In genomic region chr6:115135332-115135649, GRCm38 (mm10) we compare ENCODE assay signal across 9 mouse cellular contexts. TPM values are rescaled to one million over a fixed set of nuclear protein-coding genes. Genes with fewer than 3 reads are reported as not detected.
DNase-seq lines count a peak whose midpoint lies in the region; ATAC-seq lines count a peak whose summit lies in the region.
"Had no signal": no experiment of that assay in that cellular context is flagged by ENCODE, and none has a peak within 500 bp of the region (broad histone marks: within the 10 kb centered on the region; RNA-seq: fewer than 3 reads in every experiment).

No protein-coding gene starts in this region.

- peak overlapping the region; percentile 67 for H3K4me3 ChIP-seq in heart, embryonic 11.5 days (ENCODE audit: low read depth, low read length)
- peak overlapping the region; percentile 67 for H3K4me3 ChIP-seq in forebrain, embryonic 10.5 days
- H3K4me3 ChIP-seq in liver, embryonic 12.5 days, result peak overlapping the region; percentile 57

- H3K36me3 ChIP-seq in heart, embryonic 11.5 days (ENCODE audit: control insufficient read depth, insufficient read depth, low read length), result no peaks in the 10 kb centered on the region
- H3K36me3 ChIP-seq in forebrain, embryonic 10.5 days (replicated peaks), result no peaks in the 10 kb centered on the region
- no peaks in the 10 kb centered on the region for H3K36me3 ChIP-seq in liver, embryonic 12.5 days

- peak overlapping the region; percentile 66; the same call in 1 of the 2 replicates for H3K9ac ChIP-seq in heart, embryonic 11.5 days (ENCODE audit: low read depth, low read length)
- peak overlapping the region; percentile 31; the same call in 1 of the 2 replicates for H3K9ac ChIP-seq in liver, embryonic 12.5 days

- intact Hi-C loops in heart, postnatal 25 days (cut with DNase I), result no loop called here

- peak overlapping the region; percentile 94 for H3K4me2 ChIP-seq in heart, embryonic 11.5 days
- peak overlapping the region; percentile 80 for H3K4me2 ChIP-seq in liver, embryonic 12.5 days

- H3K27me3 ChIP-seq in heart, embryonic 11.5 days (ENCODE audit: control insufficient read depth, insufficient read depth, low read length), result peaks cover 32% of the 10 kb centered on the region
- peaks cover 56% of the 10 kb centered on the region for H3K27me3 ChIP-seq in forebrain, embryonic 10.5 days (ENCODE audit: poor library complexity, severe bottlenecking)
- H3K27me3 ChIP-seq in liver, embryonic 12.5 days (replicated peaks), result peaks cover 55% of the 10 kb centered on the region

- ATAC-seq in heart, embryonic 11.5 days (replicated peaks; ENCODE audit: insufficient number of reproducible peaks, low FRiP score, low TSS enrichment), result 0 out of 2 replicates have a peak, but pooled peaks have one; percentile 26
- ATAC-seq in liver, embryonic 12.5 days, result no peak

- H3K9me3 ChIP-seq in heart, embryonic 11.5 days (replicated peaks; ENCODE audit: control insufficient read depth, low read length), result no peaks in the 10 kb centered on the region
- H3K9me3 ChIP-seq in forebrain, embryonic 10.5 days, result no peaks in the 10 kb centered on the region
- no peaks in the 10 kb centered on the region for H3K9me3 ChIP-seq in liver, embryonic 12.5 days (replicated peaks)

- no peak overlapping the region for H3K27ac ChIP-seq in heart, embryonic 11.5 days (ENCODE audit: low read depth, low read length)
- H3K27ac ChIP-seq in forebrain, embryonic 10.5 days, result peak overlapping the region; percentile 73; the same call in 1 of the 2 replicates
- H3K27ac ChIP-seq in liver, embryonic 12.5 days, result no peak overlapping the region

- WGBS in heart, embryonic 11.5 days (ENCODE audit: insufficient replicate concordance), result 3% methylated on average over 27 of the region's 27 CpGs
- 2% methylated on average over 27 of the region's 27 CpGs for WGBS in forebrain, embryonic 10.5 days
- 5% methylated on average over 27 of the region's 27 CpGs for WGBS in liver, embryonic 12.5 days (ENCODE audit: insufficient replicate concordance)

- peaks cover 7% of the 10 kb centered on the region; the same call in 1 of the 2 replicates for H3K4me1 ChIP-seq in heart, embryonic 11.5 days (ENCODE audit: control insufficient read depth, insufficient read depth, low read length)
- H3K4me1 ChIP-seq in forebrain, embryonic 10.5 days, result peaks cover 19% of the 10 kb centered on the region
- peaks cover 12% of the 10 kb centered on the region for H3K4me1 ChIP-seq in liver, embryonic 12.5 days

- no peak for DNase-seq in heart, postnatal 25 days (ENCODE audit: low spot score)
- DNase-seq in CD4-positive helper T cell, adult 2 months (ENCODE audit: low read depth, low spot score), result peak; percentile 3
- no peak for DNase-seq in forebrain, embryonic 10.5 days (ENCODE audit: extremely low spot score, low spot score)
- peak; percentile 50 for DNase-seq in testis, postnatal 14 days (ENCODE audit: low spot score)
- DNase-seq in spleen, adult 12 weeks (ENCODE audit: low spot score), result no peak
- DNase-seq in adrenal gland, adult (ENCODE audit: inconsistent age in 2 of 2, low spot score in 1 of 2), result no peak

RNA-seq across cellular contexts. Expression of gene Syn2, which starts 0.6 kb away (rescaled TPM):
- polyA plus RNA-seq in heart, embryonic 11.5 days (2014; fragmentation: Nextera tagmentation; extraction: Ambion mirVana), result 0.99 and 1.1 TPM in 2 replicates
- total RNA-seq in heart, postnatal 25 days (2021), result 1 to 10 TPM; 4.5 to 5.8 TPM
- polyA plus RNA-seq in forebrain, embryonic 10.5 days (2016; fragmentation: Nextera tagmentation; extraction: Ambion mirVana), result 0.27 and 0.63 TPM in 2 replicates
- polyA plus RNA-seq in liver, embryonic 12.5 days (2016; fragmentation: Nextera tagmentation; extraction: Ambion mirVana), result 0.12 TPM in 1 of 2 replicates, not detected in the other
- total RNA-seq: MEL had no signal

Comparison
In these comparisons a context has a peak if more than half of its experiments do, and no peak if none do; other contexts are left out.
1. DNase-seq: peak in CD4-positive helper T cell, adult 2 months (single experiment) and testis, postnatal 14 days (single experiment); none in heart, postnatal 25 days (single experiment), forebrain, embryonic 10.5 days (single experiment), spleen, adult 12 weeks (single experiment) and adrenal gland, adult (0 of 2).
2. Peak in every context shown above with its lines, with median percentiles within 50 percentile points of each other: H3K4me3 ChIP-seq.